Mouse (Mus musculus) ES-E14 (cell line): ENCODE results near the gene Ccdc146.

Experiments
- CHD2 ChIP-seq: IDR thresholded peaks from 2 replicates; pipeline ENCODE4 v1.6.1; 2014; ENCODE audit warnings: mild to moderate bottlenecking, low read depth, low read length, inconsistent platforms
- HCFC1 ChIP-seq: IDR thresholded peaks from 2 replicates; pipeline ENCODE4 v1.6.1; 2012; ENCODE audit warnings: low read length, inconsistent platforms, borderline replicate concordance; ENCODE audit not compliant: insufficient read depth
- MAFK ChIP-seq: IDR thresholded peaks from 2 replicates; pipeline ENCODE4 v1.6.1; 2014; ENCODE audit warnings: mild to moderate bottlenecking, low read depth, low read length, inconsistent platforms; ENCODE audit not compliant: insufficient read depth
- ZNF384 ChIP-seq: IDR thresholded peaks from 2 replicates; pipeline ENCODE4 v1.6.1; 2012; ENCODE audit warnings: low read depth, low read length, inconsistent platforms

- TF ChIP-seq ZNF384 (no peak), HCFC1 (no peak), CHD2 (no peak), MAFK (no peak)
Measured at GRCm38 (mm10) chr5:21288658-21289435, 135.6 kb downstream of the Ccdc146 start.
